Mouse (Mus musculus): ENCODE results near the gene Slc22a3.

Gene Slc22a3

GRCm38 (mm10) chr17:12507654-12508204, at the start of gene Slc22a3:
Slc22a3 (minus strand) TSS chr17:12507704.
- DNase-seq (ENCODE audit: low read depth, low spot score): no peak

DNA sequence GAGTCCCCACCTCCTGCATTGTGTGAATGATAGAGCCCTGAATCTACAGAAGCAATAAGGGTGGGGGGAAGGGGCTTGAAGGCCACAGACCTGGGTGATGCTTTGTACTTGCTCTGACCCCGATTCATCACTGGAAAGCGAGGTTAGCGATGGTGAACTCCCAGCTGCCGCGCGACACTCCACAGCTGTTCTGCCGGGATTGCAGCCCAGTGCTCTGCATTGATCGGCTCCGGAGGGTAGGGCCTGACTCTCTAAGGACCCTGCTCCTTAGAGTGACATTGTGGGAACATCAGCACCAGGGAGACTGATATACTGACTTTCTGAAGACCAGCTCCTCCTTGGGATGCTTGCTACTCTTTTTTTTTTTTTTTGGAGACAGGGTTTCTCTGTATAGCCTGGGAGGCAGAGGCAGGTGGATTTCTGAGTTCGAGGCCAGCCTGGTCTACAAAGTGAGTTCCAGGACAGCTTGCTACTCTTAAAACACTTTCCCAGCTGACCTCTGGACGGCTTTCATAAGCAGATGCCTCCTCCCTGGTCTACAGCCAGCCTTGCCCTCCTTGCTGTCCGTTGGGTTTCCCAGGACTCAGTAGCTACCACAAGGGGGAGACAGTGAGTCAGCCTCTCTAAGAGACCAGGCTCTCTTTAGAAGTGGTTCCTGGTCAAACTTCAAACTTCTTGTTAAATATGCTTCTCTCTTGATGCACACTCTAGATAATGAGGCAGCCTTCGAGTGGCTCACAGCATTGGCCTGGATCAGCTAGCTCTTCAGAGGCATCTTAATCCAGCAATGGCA, 27.0 kb upstream of the Slc22a3 start:
- peak; percentile 74 for DNase-seq (ENCODE audit: low read depth, low spot score)

DNA sequence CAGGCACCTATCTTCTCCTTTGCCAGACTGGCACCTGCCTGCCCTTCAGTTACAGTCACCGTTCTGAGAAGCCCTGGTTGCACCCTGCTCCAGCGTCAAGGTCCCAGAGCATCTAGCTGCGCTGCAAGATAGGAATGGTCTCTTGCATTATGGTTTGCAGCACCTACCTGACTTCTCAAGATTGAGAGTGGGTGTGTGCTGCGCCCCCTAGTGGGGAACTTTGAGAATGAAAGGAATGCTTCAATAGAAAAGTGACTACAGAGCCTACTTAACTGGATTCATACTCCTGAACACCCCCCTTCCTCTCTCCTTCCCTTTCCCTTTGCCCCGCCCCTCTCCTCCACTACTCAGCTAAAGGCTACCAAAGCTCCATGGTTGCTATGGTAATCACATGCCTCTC, 24.6 kb upstream of the Slc22a3 start:
- DNase-seq (ENCODE audit: low read depth, low spot score): peak; percentile 67

GRCm38 (mm10) chr17:12530081-12530480, 22.6 kb upstream of the Slc22a3 start:
- DNase-seq (ENCODE audit: low read depth, low spot score): no peak

GRCm38 (mm10) chr17:12529384-12529985, 22.0 kb upstream of the Slc22a3 start:
- peak; percentile 20 for DNase-seq (ENCODE audit: low read depth, low spot score)

DNA sequence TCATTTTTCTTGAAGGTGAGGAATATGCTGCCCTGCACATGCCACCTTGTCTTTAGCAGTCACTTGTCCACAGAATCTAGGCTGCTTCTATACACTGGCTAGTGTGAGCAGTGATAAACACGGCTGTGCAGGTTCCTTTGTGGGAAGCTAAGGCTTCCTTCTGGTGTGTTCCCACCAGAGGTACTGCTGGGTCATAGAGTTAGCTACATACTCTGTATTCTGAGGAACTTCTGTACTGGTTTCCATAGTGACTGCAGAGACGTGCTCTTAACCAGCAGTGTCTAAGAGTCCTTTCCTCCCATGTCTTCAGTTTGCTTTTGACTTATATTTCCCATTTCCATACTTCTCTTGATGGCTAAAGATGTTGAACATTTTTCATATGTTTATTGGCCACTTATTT, 11.6 kb upstream of the Slc22a3 start:
- DNase-seq (ENCODE audit: low read depth, low spot score): no peak

DNA sequence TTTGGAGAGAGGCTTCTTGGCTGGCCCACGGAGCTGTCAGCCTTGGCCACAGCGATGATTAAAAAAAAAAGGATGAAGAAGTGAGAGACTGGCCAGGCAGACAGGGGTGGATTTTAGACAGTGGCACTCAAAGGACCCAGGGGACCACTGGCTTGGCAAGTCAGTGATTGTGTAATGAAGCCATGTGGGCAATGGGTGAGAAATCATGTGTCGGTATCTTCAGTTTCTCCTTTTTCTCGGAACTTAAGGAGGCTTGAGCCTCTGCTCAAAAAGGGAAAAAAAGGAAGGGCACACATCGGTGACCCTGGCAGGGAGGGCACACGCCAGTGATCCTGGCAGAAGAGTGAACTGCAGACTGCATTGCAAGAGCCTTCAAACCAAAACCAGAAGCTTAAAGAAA, 10.7 kb upstream of the Slc22a3 start:
- DNase-seq (ENCODE audit: low read depth, low spot score): no peak

GRCm38 (mm10) chr17:12513997-12514396, 6.5 kb upstream of the Slc22a3 start:
- no peak for DNase-seq (ENCODE audit: low read depth, low spot score)

- no peak for DNase-seq (ENCODE audit: low read depth, low spot score)
Measured at GRCm38 (mm10) chr17:12513107-12513923, 5.8 kb upstream of the Slc22a3 start.

DNA sequence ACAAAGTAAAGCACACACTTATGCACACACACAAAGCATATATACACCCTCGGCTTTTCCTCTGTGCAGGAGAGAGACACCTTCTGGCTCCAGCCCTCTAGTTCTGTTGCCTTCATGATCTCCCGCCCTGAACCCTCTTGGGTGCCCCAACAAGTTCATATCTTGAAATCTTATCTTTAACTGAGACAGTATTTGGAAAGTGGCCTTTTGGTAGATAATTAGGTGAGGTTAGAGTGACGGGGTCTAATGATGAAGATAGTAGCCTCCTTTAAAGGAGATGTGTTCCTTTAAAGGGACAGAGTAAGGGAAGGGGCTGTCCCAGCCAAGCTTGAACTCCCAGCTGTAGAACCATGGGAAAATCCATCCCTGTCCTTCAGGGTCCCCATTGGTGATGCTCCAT, 3.7 kb upstream of the Slc22a3 start:
- no peak for DNase-seq (ENCODE audit: low read depth, low spot score)

GRCm38 (mm10) chr17:12508376-12508775, 872 bp upstream of the Slc22a3 start:
- DNase-seq (ENCODE audit: low read depth, low spot score): no peak

- no peak for DNase-seq (ENCODE audit: low read depth, low spot score)
Measured at GRCm38 (mm10) chr17:12506903-12507563, 471 bp downstream of the Slc22a3 start.

- DNase-seq (ENCODE audit: low read depth, low spot score): no peak
Measured at GRCm38 (mm10) chr17:12505708-12506107, 1.8 kb downstream of the Slc22a3 start.

DNA sequence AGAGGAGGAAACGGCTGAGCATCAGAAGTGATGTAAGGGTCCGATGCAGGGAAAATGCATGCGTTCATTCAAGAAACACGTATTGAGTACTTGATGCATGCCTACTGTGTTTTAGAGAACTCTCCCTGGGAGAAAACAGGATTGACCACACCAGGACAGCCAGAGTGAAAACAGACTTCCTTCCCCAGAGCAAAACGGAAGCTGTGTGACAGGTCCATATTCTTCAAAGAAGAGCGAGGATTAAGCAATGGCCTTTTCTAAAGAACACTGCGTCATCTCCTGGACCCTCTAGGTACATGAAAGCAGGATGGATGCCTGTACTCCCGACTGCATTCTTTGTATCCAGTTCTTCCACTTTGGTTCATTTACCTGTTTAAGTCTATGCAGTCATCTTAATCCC, 8.1 kb downstream of the Slc22a3 start:
- no peak for DNase-seq (ENCODE audit: low read depth, low spot score)

GRCm38 (mm10) chr17:12495558-12495957, 11.9 kb downstream of the Slc22a3 start:
- no peak for DNase-seq (ENCODE audit: low read depth, low spot score)

DNA sequence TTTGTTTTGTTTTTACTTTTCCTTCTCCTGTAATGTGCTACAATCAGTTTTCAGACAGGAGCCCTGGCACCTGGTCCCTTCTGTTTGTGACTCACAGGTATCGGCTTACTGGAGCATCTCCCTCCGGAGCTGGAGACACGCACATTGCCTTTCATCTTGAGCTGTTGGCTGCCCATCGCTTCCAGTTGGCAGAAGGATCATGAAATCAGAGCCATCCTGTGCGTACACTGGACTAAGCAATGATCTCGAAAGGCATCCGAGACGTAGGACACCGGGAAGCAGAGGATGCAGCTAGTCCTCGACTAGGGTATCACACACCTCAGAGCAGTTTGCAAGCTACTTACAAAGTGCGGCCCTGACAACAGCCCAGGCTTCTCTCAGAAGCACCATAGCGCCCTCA, 15.9 kb downstream of the Slc22a3 start:
- no peak for DNase-seq (ENCODE audit: low read depth, low spot score)

DNA sequence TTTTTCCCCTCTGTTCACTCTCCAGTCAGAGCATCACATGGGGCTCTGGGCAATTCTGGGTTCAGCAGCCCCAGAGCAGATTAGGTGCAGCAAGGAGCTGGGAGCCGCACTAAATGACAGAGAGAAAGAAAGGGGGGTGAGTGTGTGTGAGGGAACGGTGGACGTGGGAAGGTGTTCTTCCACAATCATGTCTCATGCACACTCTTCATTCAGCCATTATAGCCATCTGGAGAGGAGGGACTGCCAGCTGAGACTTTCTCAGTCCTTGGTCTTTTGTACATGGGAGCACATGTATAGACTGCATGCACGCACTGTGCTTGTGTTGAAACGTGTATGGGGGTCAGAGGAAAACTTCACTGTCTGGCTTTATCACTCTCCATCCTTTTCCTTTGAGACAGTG, 17.6 kb downstream of the Slc22a3 start:
- DNase-seq (ENCODE audit: low read depth, low spot score): no peak

- DNase-seq (ENCODE audit: low read depth, low spot score): no peak
Measured at GRCm38 (mm10) chr17:12485657-12486056, 21.8 kb downstream of the Slc22a3 start.

DNA sequence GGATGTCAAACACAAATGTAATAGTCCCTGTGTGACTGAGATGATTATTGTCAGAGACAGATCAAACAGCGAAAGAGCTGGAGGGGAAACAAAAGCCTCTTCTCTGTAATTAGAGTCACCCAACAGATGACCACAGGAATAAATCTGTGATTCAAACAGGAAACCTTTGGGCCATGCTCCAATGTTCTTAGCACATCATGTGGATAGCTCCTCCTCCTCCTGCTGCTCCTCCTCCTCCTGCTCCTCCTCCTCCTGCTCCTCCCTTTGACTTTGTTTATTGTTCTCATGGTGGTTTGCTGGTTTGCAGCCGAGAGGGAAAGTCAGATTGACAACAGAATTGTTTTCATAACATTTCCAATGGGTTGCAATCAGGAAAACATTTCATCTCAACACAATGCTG, 28.1 kb downstream of the Slc22a3 start:
- DNase-seq (ENCODE audit: low read depth, low spot score): no peak

DNA sequence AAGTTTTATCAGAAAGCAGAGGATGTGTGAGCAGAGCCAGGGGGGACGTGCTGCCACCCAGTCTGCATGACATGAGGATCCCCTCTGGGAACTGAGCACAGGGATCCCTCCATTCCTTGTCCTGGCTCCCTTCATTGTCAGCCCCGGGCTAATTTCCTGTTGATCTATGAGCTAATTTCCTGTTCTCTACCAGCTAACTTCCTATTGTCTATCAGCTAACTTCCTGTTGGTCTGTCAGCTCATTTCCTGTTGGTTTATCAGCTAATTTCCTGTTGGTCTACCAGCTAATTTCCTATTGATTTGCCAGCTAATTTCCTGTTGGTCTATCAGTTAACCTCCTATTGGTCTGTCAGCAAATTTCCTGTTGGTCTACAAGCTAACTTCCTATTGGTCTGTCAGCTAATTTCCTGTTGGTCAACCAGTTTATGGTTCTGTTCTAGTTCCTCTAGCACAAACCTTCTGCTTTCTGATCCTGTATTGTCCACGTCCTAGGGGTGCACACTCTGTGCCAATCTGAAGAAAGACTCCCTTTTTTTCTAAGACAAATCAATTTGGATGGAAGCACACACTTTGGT, 32.9 kb downstream of the Slc22a3 start:
- no peak for DNase-seq (ENCODE audit: low read depth, low spot score)

- DNase-seq (ENCODE audit: low read depth, low spot score): no peak
Measured at GRCm38 (mm10) chr17:12472547-12472946, 35.0 kb downstream of the Slc22a3 start.
